Mouse (Mus musculus): ENCODE measurements around the gene 1700019D03Rik. TPM values are rescaled to one million over a fixed set of nuclear protein-coding genes. Genes with fewer than 3 reads are reported as not detected.
A peak's percentile ranks its signal among the peaks of the same experiment; 100 is the strongest.

1700019D03Rik gene
- polyA plus RNA-seq, 1 experiment = 1.3 TPM

GRCm38 (mm10) chr1:52916655-52917054, 103.3 kb downstream of the 1700019D03Rik start:
- Histone ChIP-seq H3K4me1 (peaks cover 6% of the 10 kb centered on the region; the same call in 1 of the 2 replicates), H3K9me3 (no peaks in the 10 kb centered on the region), H3K36me3 (replicated peaks; ENCODE audit: low read length) (peaks cover 81% of the 10 kb centered on the region), H3K27me3 (replicated peaks) (no peaks in the 10 kb centered on the region), H3K4me3 (replicated peaks) (no peak overlapping the region)
- TF ChIP-seq GATA1 (IDR thresholded peaks at IDR 0.05; ENCODE audit: borderline replicate concordance, low read length) (no peak), FLI1 (IDR thresholded peaks at IDR 0.05; ENCODE audit: low read length) (no peak)

- Histone ChIP-seq H3K27me3 (replicated peaks) (no peaks in the 10 kb centered on the region), H3K4me1 (peaks cover 8% of the 10 kb centered on the region; the same call in 1 of the 2 replicates), H3K4me3 (replicated peaks) (no peak overlapping the region), H3K9me3 (no peaks in the 10 kb centered on the region), H3K36me3 (replicated peaks; ENCODE audit: low read length) (peaks cover 80% of the 10 kb centered on the region)
- no peak for TF ChIP-seq GATA1 (IDR thresholded peaks at IDR 0.05; ENCODE audit: borderline replicate concordance, low read length)
- no peak for TF ChIP-seq FLI1 (IDR thresholded peaks at IDR 0.05; ENCODE audit: low read length)
Observed at GRCm38 (mm10) chr1:52909783-52910182, 110.2 kb downstream of the 1700019D03Rik start.

DNA sequence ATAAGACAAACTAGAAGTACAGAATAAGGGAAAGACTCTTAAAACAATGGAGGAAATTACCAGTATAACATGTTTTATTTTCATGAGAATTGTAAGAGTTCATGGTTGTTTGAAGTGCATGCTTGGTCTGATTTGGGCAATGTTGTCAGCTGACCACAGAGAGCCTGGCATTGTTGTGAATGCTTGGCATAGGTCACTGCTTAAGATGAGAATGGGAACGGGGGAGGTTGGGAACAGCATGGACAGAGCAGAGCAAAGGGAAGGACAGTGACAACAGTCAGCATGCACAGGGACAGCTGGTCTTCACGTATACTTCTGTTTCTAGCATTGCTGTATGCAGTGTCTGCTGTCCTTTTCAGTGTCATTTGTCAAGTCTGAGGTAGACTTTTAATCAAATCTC, 135.8 kb downstream of the 1700019D03Rik start:
- Histone ChIP-seq H3K4me1 (peaks cover 17% of the 10 kb centered on the region), H3K4me3 (replicated peaks) (peak overlapping the region; percentile 47), H3K27me3 (replicated peaks) (no peaks in the 10 kb centered on the region), H3K9me3 (no peaks in the 10 kb centered on the region), H3K36me3 (replicated peaks; ENCODE audit: low read length) (peaks cover 59% of the 10 kb centered on the region)
- TF ChIP-seq FLI1 (IDR thresholded peaks at IDR 0.05; ENCODE audit: low read length) = no peak
- no peak for TF ChIP-seq GATA1 (IDR thresholded peaks at IDR 0.05; ENCODE audit: borderline replicate concordance, low read length)

Other genes with a start within 250 kb of the 1700019D03Rik start
- gene Inpp1, start 202.5 kb downstream of the 1700019D03Rik start, polyA plus RNA-seq (2012; ENCODE audit: insufficient read depth, low replicate concordance) = 0.93 and 1.6 TPM in 2 replicates
- 3.2 TPM in 1 of 2 replicates, not detected in the other for gene Hibch, start 175.2 kb downstream of the 1700019D03Rik start, polyA plus RNA-seq (2012; ENCODE audit: insufficient read depth, low replicate concordance)
- gene Mstn, start 41.5 kb upstream of the 1700019D03Rik start, polyA plus RNA-seq (2012; ENCODE audit: insufficient read depth, low replicate concordance) = not detected in 2 replicates
- gene 1700019A02Rik, start 167.5 kb upstream of the 1700019D03Rik start, polyA plus RNA-seq (2012; ENCODE audit: insufficient read depth, low replicate concordance) = not detected in 2 replicates

Data from megakaryocyte, embryonic 14.5 days (primary cell).